Mouse (Mus musculus): ENCODE results near the gene Olfr147. TPM values are rescaled to one million over a fixed set of nuclear protein-coding genes. Genes with fewer than 3 reads are reported as not detected.

Olfr147 gene
- total RNA-seq (2023) = not detected in 2 replicates

GRCm38 (mm10) chr9:38401398-38401797 lies at the start of gene Olfr147:
Olfr147 (plus strand) TSS chr9:38401698.

GRCm38 (mm10) chr9:38366596-38366995 lies 34.9 kb upstream of the Olfr147 start, which contains the start of gene Olfr250:
Olfr250 (plus strand) TSS chr9:38366896.

GRCm38 (mm10) chr9:38376786-38377185 lies 24.7 kb upstream of the Olfr147 start, which contains the start of gene Olfr251:
Olfr251 (plus strand) TSS chr9:38377086.

GRCm38 (mm10) chr9:38429155-38429554 lies 27.7 kb downstream of the Olfr147 start, which contains the start of gene Olfr901:
Olfr901 (plus strand) TSS chr9:38429455.

GRCm38 (mm10) chr9:38447352-38447751 lies 45.9 kb downstream of the Olfr147 start, which contains the start of gene Olfr902:
Olfr902 (plus strand) TSS chr9:38447652.

Other genes with a start within 250 kb of the Olfr147 start
- not detected in 2 replicates for gene Olfr891, start 220.9 kb upstream of the Olfr147 start, total RNA-seq (2023)
- gene Olfr893, start 193.3 kb upstream of the Olfr147 start, total RNA-seq (2023) = not detected in 2 replicates
- gene Olfr894, start 183.6 kb upstream of the Olfr147 start, total RNA-seq (2023) = not detected in 2 replicates
- not detected in 2 replicates for gene Olfr143, start 148.9 kb upstream of the Olfr147 start, total RNA-seq (2023)
- not detected in 2 replicates for gene Olfr895, start 133.8 kb upstream of the Olfr147 start, total RNA-seq (2023)
- gene Olfr896-ps1, start 110.6 kb upstream of the Olfr147 start, total RNA-seq (2023) = not detected in 2 replicates
- not detected in 2 replicates for gene Olfr25, start 72.6 kb upstream of the Olfr147 start, total RNA-seq (2023)
- gene Olfr898, start 53.3 kb upstream of the Olfr147 start, total RNA-seq (2023) = not detected in 2 replicates
- not detected in 2 replicates for gene Olfr250, start 34.8 kb upstream of the Olfr147 start, total RNA-seq (2023)
- not detected in 2 replicates for gene Olfr251, start 24.6 kb upstream of the Olfr147 start, total RNA-seq (2023)
- not detected in 2 replicates for gene Olfr901, start 27.8 kb downstream of the Olfr147 start, total RNA-seq (2023)
- not detected in 2 replicates for gene Olfr902, start 46.0 kb downstream of the Olfr147 start, total RNA-seq (2023)
- not detected in 2 replicates for gene Olfr904, start 61.4 kb downstream of the Olfr147 start, total RNA-seq (2023)
- 0.14 TPM in 1 of 2 replicates, not detected in the other for gene Olfr905, start 69.4 kb downstream of the Olfr147 start, total RNA-seq (2023)
- gene Olfr906, start 85.4 kb downstream of the Olfr147 start, total RNA-seq (2023) = not detected in 2 replicates
- not detected in 2 replicates for gene Olfr907, start 94.1 kb downstream of the Olfr147 start, total RNA-seq (2023)
- gene Olfr911-ps1, start 119.9 kb downstream of the Olfr147 start, total RNA-seq (2023) = not detected in 2 replicates
- gene Olfr910, start 136.2 kb downstream of the Olfr147 start, total RNA-seq (2023) = not detected in 2 replicates
- gene Olfr912, start 178.5 kb downstream of the Olfr147 start, total RNA-seq (2023) = not detected in 2 replicates
- gene Olfr913, start 191.1 kb downstream of the Olfr147 start, total RNA-seq (2023) = not detected in 2 replicates
- gene Olfr914, start 203.4 kb downstream of the Olfr147 start, total RNA-seq (2023) = not detected in 2 replicates